ENCODE assay signal across 8 mouse cellular contexts in the genomic region with DNA sequence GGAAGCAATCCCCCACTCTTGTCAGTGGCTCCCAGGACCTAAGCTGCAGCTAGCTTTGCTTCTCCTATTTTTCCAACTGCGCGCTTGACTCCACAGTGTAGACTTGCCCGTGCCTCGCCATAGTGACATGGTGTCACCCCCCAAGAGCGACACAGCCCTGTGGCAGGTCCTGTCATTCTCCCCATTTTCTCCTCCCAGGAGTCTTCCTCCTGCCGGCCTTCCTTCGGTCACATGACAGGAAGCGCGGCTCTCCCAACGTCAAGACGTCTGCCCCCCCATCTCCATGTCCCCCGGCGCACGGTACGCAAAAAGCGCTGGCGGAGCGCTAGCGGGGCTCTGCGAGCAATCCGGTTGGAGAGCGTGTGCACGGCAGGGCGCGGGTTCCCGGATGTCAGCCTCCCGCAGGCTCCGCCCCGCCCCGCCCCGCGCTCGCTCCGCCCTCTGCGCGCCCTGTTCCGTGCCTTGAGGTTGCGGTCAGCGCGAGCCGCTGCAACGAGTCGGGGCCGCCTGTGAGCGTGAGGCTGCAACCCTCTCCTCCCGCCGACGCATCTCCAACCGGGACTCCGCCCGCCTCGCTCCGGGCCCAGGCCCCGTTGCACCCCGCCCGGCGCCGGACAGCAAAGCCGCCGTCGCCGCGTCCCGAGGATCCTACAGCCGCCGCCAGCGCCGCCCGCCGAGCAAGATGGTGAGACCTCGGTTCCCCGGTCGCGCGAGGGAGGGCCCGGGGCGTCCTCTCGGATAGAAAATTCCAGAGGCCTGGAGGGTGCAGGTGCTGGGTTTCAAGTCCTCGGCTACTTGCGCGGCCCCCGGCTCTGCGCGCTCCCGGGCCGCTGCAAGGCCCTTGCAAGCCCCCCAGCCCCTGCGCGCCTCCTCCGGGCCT. TPM values are rescaled to one million over a fixed set of nuclear protein-coding genes. Genes with fewer than 3 reads are reported as not detected.
DNase-seq lines count a peak whose midpoint lies in the region; ATAC-seq and TF ChIP-seq lines count a peak whose summit lies in the region.

Gene Ppp3r1 (plus strand): TSS at position 406 of the 880 bp plus-strand sequence.

- H3K27ac ChIP-seq in forebrain, embryonic 10.5 days, result peak within 1 kb of the TSS; percentile 96
- peak within 1 kb of the TSS; percentile 95 for H3K27ac ChIP-seq in heart, embryonic 15.5 days
- peak within 1 kb of the TSS; percentile 89 for H3K27ac ChIP-seq in liver, embryonic 14.5 days
- H3K27ac ChIP-seq in neural tube, embryonic 11.5 days (ENCODE audit: low read depth, low read length), result peak within 1 kb of the TSS; percentile 93
- peak within 1 kb of the TSS; percentile 98 for H3K27ac ChIP-seq in stomach, postnatal 0 days (replicated peaks)

- 0 out of 2 replicates have a peak, but pooled peaks have one; percentile 19 for TF ChIP-seq CTCF in liver, embryonic 14.5 days (IDR thresholded peaks at IDR 0.05; ENCODE audit: low read depth)
- peak; percentile 25 for TF ChIP-seq CTCF in stomach, postnatal 0 days (IDR thresholded peaks at IDR 0.05; ENCODE audit: low read depth)

- no peak; the same call in 1 of the 2 replicates for TF ChIP-seq EP300 in liver, embryonic 14.5 days (IDR thresholded peaks at IDR 0.05; ENCODE audit: low read depth)
- peak; percentile 39 for TF ChIP-seq EP300 in stomach, postnatal 0 days (optimal IDR thresholded peaks at IDR 0.05)

- ATAC-seq in heart, embryonic 15.5 days (replicated peaks; ENCODE audit: insufficient number of reproducible peaks, insufficient read depth, low FRiP score, low read depth), result peak; percentile 98
- ATAC-seq in liver, embryonic 14.5 days (ENCODE audit: insufficient read depth), result peak; percentile 97
- ATAC-seq in neural tube, embryonic 11.5 days (ENCODE audit: insufficient read depth, low FRiP score, low TSS enrichment), result peak; percentile 97
- peak; percentile 99 for ATAC-seq in stomach, postnatal 0 days (ENCODE audit: low FRiP score, low TSS enrichment)

- H3K9ac ChIP-seq in heart, embryonic 15.5 days, result peak within 1 kb of the TSS; percentile 99
- H3K9ac ChIP-seq in liver, embryonic 14.5 days (replicated peaks), result peak within 1 kb of the TSS; percentile 94
- peak within 1 kb of the TSS; percentile 94 for H3K9ac ChIP-seq in neural tube, embryonic 11.5 days (ENCODE audit: low read length)
- H3K9ac ChIP-seq in stomach, postnatal 0 days (ENCODE audit: low read length), result peak within 1 kb of the TSS; percentile 99

- peak within 1 kb of the TSS; percentile 85 for H3K4me2 ChIP-seq in heart, embryonic 15.5 days
- H3K4me2 ChIP-seq in liver, embryonic 14.5 days (ENCODE audit: low read depth), result peak within 1 kb of the TSS; percentile 95
- peak within 1 kb of the TSS; percentile 81 for H3K4me2 ChIP-seq in neural tube, embryonic 11.5 days (ENCODE audit: low read depth)
- peak within 1 kb of the TSS; percentile 75 for H3K4me2 ChIP-seq in stomach, postnatal 0 days (replicated peaks; ENCODE audit: low read depth)

- H3K4me3 ChIP-seq in forebrain, embryonic 10.5 days, result peak within 1 kb of the TSS; percentile 97
- H3K4me3 ChIP-seq in heart, embryonic 15.5 days, result peak within 1 kb of the TSS; percentile 97
- H3K4me3 ChIP-seq in liver, embryonic 14.5 days (ENCODE audit: insufficient read depth in 1 of 2, low read depth in 2 of 2, low read length in 2 of 2), result peak within 1 kb of the TSS; percentile 82 to 98
- H3K4me3 ChIP-seq in neural tube, embryonic 11.5 days (ENCODE audit: low read depth, low read length), result peak within 1 kb of the TSS; percentile 82
- peak within 1 kb of the TSS; percentile 100 for H3K4me3 ChIP-seq in stomach, postnatal 0 days (ENCODE audit: low read depth, low read length)

- no peaks in the 10 kb centered on the region for H3K36me3 ChIP-seq in forebrain, embryonic 10.5 days (replicated peaks)
- no peaks in the 10 kb centered on the region for H3K36me3 ChIP-seq in heart, embryonic 15.5 days
- H3K36me3 ChIP-seq in liver, embryonic 14.5 days (replicated peaks; ENCODE audit: control insufficient read depth, insufficient read depth, low read depth), result no peaks in the 10 kb centered on the region
- H3K36me3 ChIP-seq in neural tube, embryonic 11.5 days (ENCODE audit: control insufficient read depth, insufficient read depth, low read length), result no peaks in the 10 kb centered on the region
- no peaks in the 10 kb centered on the region for H3K36me3 ChIP-seq in stomach, postnatal 0 days (ENCODE audit: control insufficient read depth, insufficient read depth, low read length)

- under 1% methylated on average over 89 of the region's 89 CpGs for WGBS in forebrain, embryonic 10.5 days
- WGBS in heart, embryonic 15.5 days, result under 1% methylated on average over 84 of the region's 89 CpGs
- WGBS in liver, embryonic 14.5 days (ENCODE audit: insufficient replicate concordance), result under 1% methylated on average over 88 of the region's 89 CpGs
- WGBS in neural tube, embryonic 11.5 days, result under 1% methylated on average over 77 of the region's 89 CpGs
- under 1% methylated on average over 75 of the region's 89 CpGs for WGBS in stomach, postnatal 0 days

- no peaks in the 10 kb centered on the region for H3K27me3 ChIP-seq in forebrain, embryonic 10.5 days (ENCODE audit: poor library complexity, severe bottlenecking)
- H3K27me3 ChIP-seq in heart, embryonic 15.5 days, result no peaks in the 10 kb centered on the region
- no peaks in the 10 kb centered on the region for H3K27me3 ChIP-seq in liver, embryonic 14.5 days (ENCODE audit: control insufficient read depth, insufficient read depth, low read length)
- no peaks in the 10 kb centered on the region for H3K27me3 ChIP-seq in neural tube, embryonic 11.5 days (ENCODE audit: control insufficient read depth, insufficient read depth, low read length)
- no peaks in the 10 kb centered on the region for H3K27me3 ChIP-seq in stomach, postnatal 0 days (ENCODE audit: control insufficient read depth, insufficient read depth, low read length)

- no peaks in the 10 kb centered on the region for H3K9me3 ChIP-seq in forebrain, embryonic 10.5 days
- no peaks in the 10 kb centered on the region for H3K9me3 ChIP-seq in heart, embryonic 15.5 days (replicated peaks)
- no peaks in the 10 kb centered on the region for H3K9me3 ChIP-seq in liver, embryonic 14.5 days (ENCODE audit: control insufficient read depth, low read length)
- no peaks in the 10 kb centered on the region for H3K9me3 ChIP-seq in neural tube, embryonic 11.5 days (ENCODE audit: control insufficient read depth, low read length)
- H3K9me3 ChIP-seq in stomach, postnatal 0 days (ENCODE audit: control insufficient read depth, low read length), result no peaks in the 10 kb centered on the region

- H3K4me1 ChIP-seq in forebrain, embryonic 10.5 days, result peaks cover 34% of the 10 kb centered on the region
- peaks cover 26% of the 10 kb centered on the region for H3K4me1 ChIP-seq in heart, embryonic 15.5 days (replicated peaks)
- H3K4me1 ChIP-seq in liver, embryonic 14.5 days (replicated peaks; ENCODE audit: control insufficient read depth in 2 of 2, insufficient read depth in 2 of 2, low read length in 1 of 2), result peaks cover 3 to 24% of the 10 kb centered on the region in 2 experiments; a peak in 3 of 4 replicates
- no peaks in the 10 kb centered on the region for H3K4me1 ChIP-seq in neural tube, embryonic 11.5 days (ENCODE audit: control insufficient read depth, insufficient read depth, low read length)
- peaks cover 2% of the 10 kb centered on the region; the same call in 1 of the 2 replicates for H3K4me1 ChIP-seq in stomach, postnatal 0 days (replicated peaks; ENCODE audit: control insufficient read depth, insufficient read depth)

- DNase-seq in CD8-positive naive resting alpha-beta T cell, adult 2 months (ENCODE audit: low read depth in 2 of 2, low spot score in 2 of 2), result peak; percentile 92 to 93
- peak; percentile 85 for DNase-seq in c-Kit-positive CD71-negative TER-119-negative erythroid progenitor cells, embryonic 14.5 days (ENCODE audit: low read depth)
- DNase-seq in forebrain, embryonic 10.5 days (ENCODE audit: extremely low spot score, low spot score), result peak; percentile 95
- peak; percentile 96 to 99 for DNase-seq in kidney, postnatal 25 days
- peak; percentile 89 to 92 (median 90) for DNase-seq in liver, embryonic 14.5 days (ENCODE audit: low read depth in 3 of 3, low spot score in 3 of 3)
- DNase-seq in neural tube, embryonic 11.5 days (ENCODE audit: low spot score), result peak; percentile 99
- peak; percentile 97 for DNase-seq in stomach, postnatal 0 days (ENCODE audit: low spot score)

RNA-seq across cellular contexts. Expression of gene Ppp3r1, which starts in this region (rescaled TPM):
- polyA plus RNA-seq in forebrain, embryonic 10.5 days (2016; fragmentation: Nextera tagmentation; extraction: Ambion mirVana), result 66.8 and 72.9 TPM in 2 replicates
- polyA plus RNA-seq in heart, embryonic 15.5 days (2015; fragmentation: Nextera tagmentation; extraction: Ambion mirVana), result 71.2 and 77.7 TPM in 2 replicates
- 9.7 and 15.0 TPM in 2 replicates for polyA plus RNA-seq in liver, embryonic 14.5 days (2012; rRNA removed)
- 23.9 and 27.8 TPM in 2 replicates for polyA plus RNA-seq in liver, embryonic 14.5 days (2014; fragmentation: Nextera tagmentation; extraction: Ambion mirVana)
- polyA plus RNA-seq in neural tube, embryonic 11.5 days (2014; fragmentation: Nextera tagmentation; extraction: Ambion mirVana), result 115 and 118 TPM in 2 replicates
- polyA plus RNA-seq in stomach, postnatal 0 days (2015; fragmentation: Nextera tagmentation; extraction: Ambion mirVana), result 76.9 and 77.9 TPM in 2 replicates

Comparison
In these comparisons a context has a peak if more than half of its experiments do, and no peak if none do; other contexts are left out.
1. Peak in every context shown above with its lines: DNase-seq, ATAC-seq, H3K4me3 ChIP-seq and H3K27ac ChIP-seq.